Mouse (Mus musculus): Measurements from ENCODE around the gene 9130019O22Rik. TPM values are rescaled to one million over a fixed set of nuclear protein-coding genes. Genes with fewer than 3 reads are reported as not detected.
A peak's percentile ranks its signal among the peaks of the same experiment; 100 is the strongest.
"Not testable (repeated sequence)": the region's sequence is repeated elsewhere in the genome, so short reads cannot be mapped to it uniquely, and the experiment has no call there.

9130019O22Rik gene
- total and polyA plus RNA-seq, 2 experiments from 2014 or later, result 1.2 to 5.5 TPM

- peaks cover 17% of the 10 kb centered on the region; the same call in 1 of the 2 replicates for H3K36me3 ChIP-seq (ENCODE audit: insufficient read depth, low read length)
- ATAC-seq (no peak), DNase-seq (ENCODE audit: low spot score) (no peak)
- H3K9me3 ChIP-seq (ENCODE audit: low read length), result no peaks in the 10 kb centered on the region
- H3K9ac ChIP-seq (replicated peaks; ENCODE audit: low read length), result no peak overlapping the region
- H3K27ac ChIP-seq, result no peak overlapping the region
- no peak for TF ChIP-seq CTCF (IDR thresholded peaks at IDR 0.05; ENCODE audit: low read depth)
- no peak overlapping the region for H3K4me2 ChIP-seq (ENCODE audit: low read depth, low read length)
- H3K4me3 ChIP-seq (ENCODE audit: low read length), result no peak overlapping the region
- no peaks in the 10 kb centered on the region for H3K4me1 ChIP-seq (ENCODE audit: insufficient read depth, low read length)
- WGBS, result 94% methylated on average over 7 of the region's 7 CpGs
- no peaks in the 10 kb centered on the region for H3K27me3 ChIP-seq (ENCODE audit: insufficient read depth, low read length)
Measured at GRCm38 (mm10) chr7:127342888-127343287, 44.1 kb downstream of the 9130019O22Rik start.

DNA sequence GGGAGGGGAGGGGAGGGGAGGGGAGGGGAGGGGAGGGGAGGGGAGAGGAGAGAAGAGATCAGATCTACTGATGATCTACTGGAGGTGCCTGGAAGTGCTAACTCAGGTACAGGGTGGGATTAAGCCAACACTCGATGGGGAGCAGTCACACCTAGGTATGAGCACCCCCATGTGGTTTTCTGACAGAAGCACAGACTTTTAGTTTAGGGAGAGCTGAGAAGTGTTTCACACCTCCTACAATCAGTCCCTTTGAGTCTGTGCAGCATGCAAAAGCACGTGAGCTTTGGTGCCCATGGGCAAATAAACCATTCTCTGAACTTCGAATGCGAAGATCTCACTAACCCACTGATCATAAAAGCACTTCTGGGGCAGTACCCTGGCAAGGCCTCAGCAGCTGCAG, 44.6 kb downstream of the 9130019O22Rik start:
- Histone ChIP-seq H3K9me3 (ENCODE audit: low read length) (no peaks in the 10 kb centered on the region), H3K9ac (replicated peaks; ENCODE audit: low read length) (no peak overlapping the region), H3K4me3 (ENCODE audit: low read length) (no peak overlapping the region), H3K27me3 (ENCODE audit: insufficient read depth, low read length) (no peaks in the 10 kb centered on the region), H3K36me3 (ENCODE audit: insufficient read depth, low read length) (peaks cover 17% of the 10 kb centered on the region; the same call in 1 of the 2 replicates), H3K4me2 (ENCODE audit: low read depth, low read length) (no peak overlapping the region), H3K4me1 (ENCODE audit: insufficient read depth, low read length) (no peaks in the 10 kb centered on the region), H3K27ac (no peak overlapping the region)
- DNase-seq (ENCODE audit: low spot score) (peak; percentile 43), ATAC-seq (no peak)
- peak; percentile 53 for TF ChIP-seq CTCF (IDR thresholded peaks at IDR 0.05; ENCODE audit: low read depth)
- WGBS, result 61% methylated on average over 4 of the region's 4 CpGs

- not testable (repeated sequence) for H3K27ac ChIP-seq; H3K9ac ChIP-seq (replicated peaks; ENCODE audit: low read length); H3K9me3 ChIP-seq (ENCODE audit: low read length); H3K27me3 ChIP-seq (ENCODE audit: insufficient read depth, low read length); H3K4me1 ChIP-seq (ENCODE audit: insufficient read depth, low read length); H3K4me2 ChIP-seq (ENCODE audit: low read depth, low read length); ATAC-seq; H3K4me3 ChIP-seq (ENCODE audit: low read length); DNase-seq (ENCODE audit: low spot score)
- peaks cover 17% of the 10 kb centered on the region; the same call in 1 of the 2 replicates for H3K36me3 ChIP-seq (ENCODE audit: insufficient read depth, low read length)
- WGBS, result 94% methylated on average over 5 of the region's 6 CpGs
Measured at GRCm38 (mm10) chr7:127341861-127342260, 45.1 kb downstream of the 9130019O22Rik start.

- DNase-seq (ENCODE audit: low spot score), result no peak
- Histone ChIP-seq H3K4me2 (ENCODE audit: low read depth, low read length) (no peak overlapping the region), H3K27me3 (ENCODE audit: insufficient read depth, low read length) (no peaks in the 10 kb centered on the region), H3K9ac (replicated peaks; ENCODE audit: low read length) (no peak overlapping the region), H3K9me3 (ENCODE audit: low read length) (no peaks in the 10 kb centered on the region), H3K4me1 (ENCODE audit: insufficient read depth, low read length) (no peaks in the 10 kb centered on the region), H3K27ac (no peak overlapping the region), H3K36me3 (ENCODE audit: insufficient read depth, low read length) (peaks cover 17% of the 10 kb centered on the region; the same call in 1 of the 2 replicates), H3K4me3 (ENCODE audit: low read length) (no peak overlapping the region)
- ATAC-seq, result no peak
- WGBS, result 98% methylated on average over 8 of the region's 8 CpGs
- TF ChIP-seq CTCF (IDR thresholded peaks at IDR 0.05; ENCODE audit: low read depth), result no peak
Measured at GRCm38 (mm10) chr7:127341356-127341755, 45.6 kb downstream of the 9130019O22Rik start.

- H3K4me2 ChIP-seq (ENCODE audit: low read depth, low read length), result no peak overlapping the region
- TF ChIP-seq CTCF (IDR thresholded peaks at IDR 0.05; ENCODE audit: low read depth), result no peak
- no peak for ATAC-seq
- DNase-seq (ENCODE audit: low spot score), result no peak
- WGBS, result 76% methylated on average over 4 of the region's 4 CpGs
- H3K4me3 ChIP-seq (ENCODE audit: low read length), result no peak overlapping the region
- H3K27me3 ChIP-seq (ENCODE audit: insufficient read depth, low read length), result no peaks in the 10 kb centered on the region
- H3K9ac ChIP-seq (replicated peaks; ENCODE audit: low read length), result no peak overlapping the region
- 0 out of 2 replicates have a peak, but pooled peaks cover 3% of the 10 kb centered on the region for H3K36me3 ChIP-seq (ENCODE audit: insufficient read depth, low read length)
- H3K27ac ChIP-seq, result no peak overlapping the region
- no peaks in the 10 kb centered on the region for H3K4me1 ChIP-seq (ENCODE audit: insufficient read depth, low read length)
- H3K9me3 ChIP-seq (ENCODE audit: low read length), result no peaks in the 10 kb centered on the region
Measured at GRCm38 (mm10) chr7:127337636-127338035, 49.3 kb downstream of the 9130019O22Rik start.

- no peak overlapping the region for H3K4me3 ChIP-seq (ENCODE audit: low read length)
- WGBS, result 91% methylated on average over 4 of the region's 4 CpGs
- TF ChIP-seq CTCF (IDR thresholded peaks at IDR 0.05; ENCODE audit: low read depth), result no peak
Measured at GRCm38 (mm10) chr7:127335604-127336003, 51.4 kb downstream of the 9130019O22Rik start.

GRCm38 (mm10) chr7:127333240-127333639, 53.7 kb downstream of the 9130019O22Rik start:
- no peak for TF ChIP-seq CTCF (IDR thresholded peaks at IDR 0.05; ENCODE audit: low read depth)
- Histone ChIP-seq H3K27ac (no peak overlapping the region), H3K4me2 (ENCODE audit: low read depth, low read length) (no peak overlapping the region), H3K36me3 (ENCODE audit: insufficient read depth, low read length) (no peaks in the 10 kb centered on the region), H3K9me3 (ENCODE audit: low read length) (no peaks in the 10 kb centered on the region), H3K27me3 (ENCODE audit: insufficient read depth, low read length) (no peaks in the 10 kb centered on the region), H3K9ac (replicated peaks; ENCODE audit: low read length) (no peak overlapping the region), H3K4me1 (ENCODE audit: insufficient read depth, low read length) (no peaks in the 10 kb centered on the region), H3K4me3 (ENCODE audit: low read length) (no peak overlapping the region)
- 78% methylated on average over 6 of the region's 6 CpGs for WGBS
- DNase-seq (ENCODE audit: low spot score) (no peak), ATAC-seq (no peak)

More at GRCm38 (mm10) chr7:127335604-127336003, 51.4 kb downstream of the 9130019O22Rik start:
- Histone ChIP-seq H3K27ac (no peak overlapping the region), H3K9ac (replicated peaks; ENCODE audit: low read length) (no peak overlapping the region), H3K27me3 (ENCODE audit: insufficient read depth, low read length) (no peaks in the 10 kb centered on the region), H3K4me1 (ENCODE audit: insufficient read depth, low read length) (no peaks in the 10 kb centered on the region), H3K9me3 (ENCODE audit: low read length) (no peaks in the 10 kb centered on the region), H3K4me2 (ENCODE audit: low read depth, low read length) (no peak overlapping the region), H3K36me3 (ENCODE audit: insufficient read depth, low read length) (no peaks in the 10 kb centered on the region)
- ATAC-seq, result no peak
- DNase-seq (ENCODE audit: low spot score), result no peak

Other genes starting within 250 kb of the 9130019O22Rik start
- gene Spn, start 249.3 kb downstream of the 9130019O22Rik start, total RNA-seq (2014; rRNA removed), result 0.11 and 0.21 TPM in 2 replicates
- 0.05 and 0.09 TPM in 2 replicates for gene Spn, start 249.3 kb downstream of the 9130019O22Rik start, polyA plus RNA-seq (2015; fragmentation: Nextera tagmentation; extraction: Ambion mirVana)
- gene Cd2bp2, start 191.1 kb downstream of the 9130019O22Rik start, total RNA-seq (2014; rRNA removed), result 59.7 and 75.0 TPM in 2 replicates
- 57.0 and 62.3 TPM in 2 replicates for gene Cd2bp2, start 191.1 kb downstream of the 9130019O22Rik start, polyA plus RNA-seq (2015; fragmentation: Nextera tagmentation; extraction: Ambion mirVana)
- 68.6 and 69.4 TPM in 2 replicates for gene Tbc1d10b, start 178.7 kb downstream of the 9130019O22Rik start, total RNA-seq (2014; rRNA removed)
- 25.4 and 28.1 TPM in 2 replicates for gene Tbc1d10b, start 178.7 kb downstream of the 9130019O22Rik start, polyA plus RNA-seq (2015; fragmentation: Nextera tagmentation; extraction: Ambion mirVana)
- 15.5 TPM in 1 of 2 replicates, not detected in the other for gene Mylpf, start 178.3 kb downstream of the 9130019O22Rik start, total RNA-seq (2014; rRNA removed)
- gene Mylpf, start 178.3 kb downstream of the 9130019O22Rik start, polyA plus RNA-seq (2015; fragmentation: Nextera tagmentation; extraction: Ambion mirVana), result 3.0 and 3.1 TPM in 2 replicates
- gene Zfp553, start 154.1 kb downstream of the 9130019O22Rik start, total RNA-seq (2014; rRNA removed), result 41.0 and 43.3 TPM in 2 replicates
- gene Zfp553, start 154.1 kb downstream of the 9130019O22Rik start, polyA plus RNA-seq (2015; fragmentation: Nextera tagmentation; extraction: Ambion mirVana), result 31.7 and 33.9 TPM in 2 replicates
- gene Sept1, start 154.0 kb downstream of the 9130019O22Rik start, total RNA-seq (2014; rRNA removed), result 4.6 and 5.0 TPM in 2 replicates
- 3.8 and 5.2 TPM in 2 replicates for gene Sept1, start 154.0 kb downstream of the 9130019O22Rik start, polyA plus RNA-seq (2015; fragmentation: Nextera tagmentation; extraction: Ambion mirVana)
- 101 and 108 TPM in 2 replicates for gene Zfp771, start 142.9 kb downstream of the 9130019O22Rik start, total RNA-seq (2014; rRNA removed)
- gene Zfp771, start 142.9 kb downstream of the 9130019O22Rik start, polyA plus RNA-seq (2015; fragmentation: Nextera tagmentation; extraction: Ambion mirVana), result 89.0 and 89.2 TPM in 2 replicates
- 94.1 and 102 TPM in 2 replicates for gene Dctpp1, start 126.5 kb downstream of the 9130019O22Rik start, total RNA-seq (2014; rRNA removed)
- 112 and 119 TPM in 2 replicates for gene Dctpp1, start 126.5 kb downstream of the 9130019O22Rik start, polyA plus RNA-seq (2015; fragmentation: Nextera tagmentation; extraction: Ambion mirVana)
- gene Sephs2, start 113.1 kb downstream of the 9130019O22Rik start, total RNA-seq (2014; rRNA removed), result 80.3 and 83.2 TPM in 2 replicates
- gene Sephs2, start 113.1 kb downstream of the 9130019O22Rik start, polyA plus RNA-seq (2015; fragmentation: Nextera tagmentation; extraction: Ambion mirVana), result 79.9 and 83.9 TPM in 2 replicates
- gene Itgal, start 90.9 kb downstream of the 9130019O22Rik start, total RNA-seq (2014; rRNA removed), result 0.11 TPM in 1 of 2 replicates, not detected in the other
- gene Itgal, start 90.9 kb downstream of the 9130019O22Rik start, polyA plus RNA-seq (2015; fragmentation: Nextera tagmentation; extraction: Ambion mirVana), result 0.10 and 0.26 TPM in 2 replicates
- 47.7 and 53.6 TPM in 2 replicates for gene Zfp768, start 41.6 kb downstream of the 9130019O22Rik start, total RNA-seq (2014; rRNA removed)
- gene Zfp768, start 41.6 kb downstream of the 9130019O22Rik start, polyA plus RNA-seq (2015; fragmentation: Nextera tagmentation; extraction: Ambion mirVana), result 13.4 and 15.7 TPM in 2 replicates
- 7.9 and 10.0 TPM in 2 replicates for gene Zfp747, start 11.1 kb downstream of the 9130019O22Rik start, total RNA-seq (2014; rRNA removed)
- gene Zfp747, start 11.1 kb downstream of the 9130019O22Rik start, polyA plus RNA-seq (2015; fragmentation: Nextera tagmentation; extraction: Ambion mirVana), result 4.0 and 4.5 TPM in 2 replicates
- gene E430018J23Rik, start 6.5 kb upstream of the 9130019O22Rik start, total RNA-seq (2014; rRNA removed), result 13.8 and 15.5 TPM in 2 replicates
- 1.8 and 2.2 TPM in 2 replicates for gene E430018J23Rik, start 6.5 kb upstream of the 9130019O22Rik start, polyA plus RNA-seq (2015; fragmentation: Nextera tagmentation; extraction: Ambion mirVana)
- gene Zfp764, start 19.7 kb upstream of the 9130019O22Rik start, total RNA-seq (2014; rRNA removed), result 4.0 and 5.0 TPM in 2 replicates
- gene Zfp764, start 19.7 kb upstream of the 9130019O22Rik start, polyA plus RNA-seq (2015; fragmentation: Nextera tagmentation; extraction: Ambion mirVana), result 2.7 and 3.0 TPM in 2 replicates
- 15.0 and 22.1 TPM in 2 replicates for gene Zfp688, start 34.9 kb upstream of the 9130019O22Rik start, total RNA-seq (2014; rRNA removed)
- gene Zfp688, start 34.9 kb upstream of the 9130019O22Rik start, polyA plus RNA-seq (2015; fragmentation: Nextera tagmentation; extraction: Ambion mirVana), result 31.7 and 33.2 TPM in 2 replicates
- 8.6 and 9.4 TPM in 2 replicates for gene Zfp689, start 62.0 kb upstream of the 9130019O22Rik start, total RNA-seq (2014; rRNA removed)
- gene Zfp689, start 62.0 kb upstream of the 9130019O22Rik start, polyA plus RNA-seq (2015; fragmentation: Nextera tagmentation; extraction: Ambion mirVana), result 7.7 and 7.9 TPM in 2 replicates
- 57.2 and 58.5 TPM in 2 replicates for gene Prr14, start 72.4 kb upstream of the 9130019O22Rik start, total RNA-seq (2014; rRNA removed)
- 27.0 and 31.4 TPM in 2 replicates for gene Prr14, start 72.4 kb upstream of the 9130019O22Rik start, polyA plus RNA-seq (2015; fragmentation: Nextera tagmentation; extraction: Ambion mirVana)
- gene Fbrs, start 92.0 kb upstream of the 9130019O22Rik start, total RNA-seq (2014; rRNA removed), result 36.6 and 40.7 TPM in 2 replicates
- gene Fbrs, start 92.0 kb upstream of the 9130019O22Rik start, polyA plus RNA-seq (2015; fragmentation: Nextera tagmentation; extraction: Ambion mirVana), result 10.4 and 12.1 TPM in 2 replicates
- 49.0 and 174 TPM in 2 replicates for gene Srcap, start 124.8 kb upstream of the 9130019O22Rik start, total RNA-seq (2014; rRNA removed)
- 29.4 and 29.7 TPM in 2 replicates for gene Srcap, start 124.8 kb upstream of the 9130019O22Rik start, polyA plus RNA-seq (2015; fragmentation: Nextera tagmentation; extraction: Ambion mirVana)
- 18.9 and 27.6 TPM in 2 replicates for gene Gm42715, start 132.4 kb upstream of the 9130019O22Rik start, total RNA-seq (2014; rRNA removed)
- 11.1 and 11.2 TPM in 2 replicates for gene Gm42715, start 132.4 kb upstream of the 9130019O22Rik start, polyA plus RNA-seq (2015; fragmentation: Nextera tagmentation; extraction: Ambion mirVana)
- gene Tmem265, start 174.2 kb upstream of the 9130019O22Rik start, total RNA-seq (2014; rRNA removed), result 5.7 and 20.5 TPM in 2 replicates
- gene Tmem265, start 174.2 kb upstream of the 9130019O22Rik start, polyA plus RNA-seq (2015; fragmentation: Nextera tagmentation; extraction: Ambion mirVana), result 7.1 and 9.2 TPM in 2 replicates
- 63.1 and 71.4 TPM in 2 replicates for gene Phkg2, start 186.2 kb upstream of the 9130019O22Rik start, total RNA-seq (2014; rRNA removed)
- gene Phkg2, start 186.2 kb upstream of the 9130019O22Rik start, polyA plus RNA-seq (2015; fragmentation: Nextera tagmentation; extraction: Ambion mirVana), result 58.2 and 65.0 TPM in 2 replicates
- 9.0 and 10.9 TPM in 2 replicates for gene Ccdc189, start 201.4 kb upstream of the 9130019O22Rik start, total RNA-seq (2014; rRNA removed)
- gene Ccdc189, start 201.4 kb upstream of the 9130019O22Rik start, polyA plus RNA-seq (2015; fragmentation: Nextera tagmentation; extraction: Ambion mirVana), result 9.2 and 11.2 TPM in 2 replicates
- 33.6 and 34.6 TPM in 2 replicates for gene Rnf40, start 201.6 kb upstream of the 9130019O22Rik start, total RNA-seq (2014; rRNA removed)
- gene Rnf40, start 201.6 kb upstream of the 9130019O22Rik start, polyA plus RNA-seq (2015; fragmentation: Nextera tagmentation; extraction: Ambion mirVana), result 35.6 and 36.2 TPM in 2 replicates
- 36.2 and 40.0 TPM in 2 replicates for gene Zfp629, start 228.6 kb upstream of the 9130019O22Rik start, total RNA-seq (2014; rRNA removed)
- gene Zfp629, start 228.6 kb upstream of the 9130019O22Rik start, polyA plus RNA-seq (2015; fragmentation: Nextera tagmentation; extraction: Ambion mirVana), result 12.1 and 12.3 TPM in 2 replicates

Data from hindbrain, postnatal 0 days (tissue).